Mouse (Mus musculus): ENCODE results near the gene Lyrm2.

GRCm38 (mm10) chr4:32750711-32751110, 49.3 kb upstream of the Lyrm2 start:
- TF ChIP-seq CTCF (IDR thresholded peaks at IDR 0.05; ENCODE audit: insufficient read depth, low read length) (no peak), POLR2A (IDR thresholded peaks at IDR 0.05; ENCODE audit: borderline replicate concordance, extremely low read depth, low read depth, low read length) (no peak)

Data from lung, adult 2 months (tissue).